ENCODE assay signal across 7 mouse cellular contexts in the genomic region with DNA sequence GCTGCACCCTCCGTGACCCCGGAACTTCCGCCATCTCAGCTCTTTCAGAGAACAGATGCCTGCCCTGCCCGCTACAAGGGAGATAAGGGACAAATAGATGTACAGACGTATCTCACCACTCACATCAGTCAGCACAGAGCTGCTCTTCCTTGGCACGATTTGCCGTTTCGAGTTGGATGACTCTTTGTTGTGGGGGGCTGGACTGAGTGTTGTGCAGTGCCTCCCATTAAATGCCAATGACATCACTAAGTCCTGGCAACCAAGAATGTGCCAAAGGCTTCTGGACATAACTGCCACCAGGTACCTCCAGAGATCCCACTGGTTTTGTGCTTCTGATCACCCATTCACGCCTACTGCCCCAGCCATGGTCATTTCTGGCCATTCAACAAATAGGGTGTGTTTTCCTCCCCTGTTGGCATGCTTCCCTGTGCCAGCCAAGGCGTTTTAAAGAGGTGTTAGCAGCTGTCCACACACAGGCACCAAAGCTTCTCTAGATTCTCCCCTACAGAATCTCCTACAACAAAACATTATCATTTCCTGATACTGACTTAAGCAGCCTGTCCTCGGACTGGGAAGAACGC. TPM values are rescaled to one million over a fixed set of nuclear protein-coding genes. Genes with fewer than 3 reads are reported as not detected.
A peak's percentile ranks its signal among the peaks of the same experiment; 100 is the strongest.
DNase-seq lines count a peak whose midpoint lies in the region; ATAC-seq and TF ChIP-seq lines count a peak whose summit lies in the region.

No protein-coding gene starts in this region.

- DNase-seq in CD4-positive, CD25-positive, alpha-beta regulatory T cell, adult 2 months (ENCODE audit: low read depth, low spot score) = peak; percentile 85
- DNase-seq in embryo, embryonic 9.5 days (ENCODE audit: extremely low spot score) = peak; percentile 36
- no peak for DNase-seq in hindbrain, embryonic 14.5 days (ENCODE audit: low spot score)
- DNase-seq in testis, postnatal 10 days (ENCODE audit: low spot score) = peak; percentile 51
- no peak for DNase-seq in layer of hippocampus, adult 11-12 months (ENCODE audit: low spot score)

- no peak for TF ChIP-seq POLR2A in ES-Bruce4 (IDR thresholded peaks at IDR 0.05; ENCODE audit: insufficient read depth, low read length)

- H3K27me3 ChIP-seq in ES-Bruce4 (ENCODE audit: control insufficient read depth, insufficient read depth, low read length, poor library complexity, severe bottlenecking) = no peaks in the 10 kb centered on the region
- no peaks in the 10 kb centered on the region for H3K27me3 ChIP-seq in hindbrain, embryonic 14.5 days (ENCODE audit: control insufficient read depth, insufficient read depth, low read length)
- peaks cover 32% of the 10 kb centered on the region for H3K27me3 ChIP-seq in megakaryocyte, embryonic 14.5 days (replicated peaks)

- peak overlapping the region; percentile 81 for H3K27ac ChIP-seq in ES-Bruce4 (ENCODE audit: insufficient read depth, low read length)
- peak overlapping the region; percentile 11; the same call in 1 of the 2 replicates for H3K27ac ChIP-seq in hindbrain, embryonic 14.5 days

- no peak for TF ChIP-seq CTCF in ES-Bruce4 (IDR thresholded peaks at IDR 0.05; ENCODE audit: low read depth, low read length)

- ATAC-seq in hindbrain, embryonic 14.5 days (ENCODE audit: low FRiP score) = no peak; the same call in 1 of the 2 replicates

- peak overlapping the region; percentile 38 for H3K4me2 ChIP-seq in hindbrain, embryonic 14.5 days (replicated peaks)

- peaks cover 3% of the 10 kb centered on the region for H3K4me1 ChIP-seq in ES-Bruce4 (ENCODE audit: control insufficient read depth, insufficient read depth, low read length)
- peaks cover 14% of the 10 kb centered on the region; the same call in 1 of the 2 replicates for H3K4me1 ChIP-seq in hindbrain, embryonic 14.5 days (replicated peaks; ENCODE audit: control insufficient read depth, insufficient read depth, low read length)
- H3K4me1 ChIP-seq in megakaryocyte, embryonic 14.5 days = peaks cover 16% of the 10 kb centered on the region

- H3K36me3 ChIP-seq in ES-Bruce4 (ENCODE audit: control insufficient read depth, insufficient read depth, low read length, poor library complexity, severe bottlenecking) = no peaks in the 10 kb centered on the region
- H3K36me3 ChIP-seq in hindbrain, embryonic 14.5 days (replicated peaks; ENCODE audit: control insufficient read depth, insufficient read depth) = no peaks in the 10 kb centered on the region
- no peaks in the 10 kb centered on the region for H3K36me3 ChIP-seq in megakaryocyte, embryonic 14.5 days (replicated peaks; ENCODE audit: low read length)

- H3K4me3 ChIP-seq in ES-Bruce4 (ENCODE audit: low read depth, low read length) = peak overlapping the region; percentile 70
- no peak overlapping the region for H3K4me3 ChIP-seq in hindbrain, embryonic 14.5 days (replicated peaks; ENCODE audit: low read length)
- H3K4me3 ChIP-seq in megakaryocyte, embryonic 14.5 days (replicated peaks) = peak overlapping the region; percentile 76

- WGBS in hindbrain, embryonic 14.5 days = 32% methylated on average over 12 of the region's 12 CpGs

- 0 out of 2 replicates have a peak, but pooled peaks have one; percentile 16 for TF ChIP-seq EP300 in ES-Bruce4 (IDR thresholded peaks at IDR 0.05; ENCODE audit: insufficient read depth, low read depth, low read length)

- peaks cover 11% of the 10 kb centered on the region for H3K9me3 ChIP-seq in ES-Bruce4 (replicated peaks; ENCODE audit: control insufficient read depth, insufficient read depth, low read length, poor library complexity, severe bottlenecking)
- H3K9me3 ChIP-seq in hindbrain, embryonic 14.5 days (ENCODE audit: control insufficient read depth, low read length) = no peaks in the 10 kb centered on the region
- H3K9me3 ChIP-seq in megakaryocyte, embryonic 14.5 days = peaks cover 22% of the 10 kb centered on the region

- H3K9ac ChIP-seq in ES-Bruce4 (ENCODE audit: low read depth, poor library complexity, severe bottlenecking) = peak overlapping the region; percentile 67
- no peak overlapping the region for H3K9ac ChIP-seq in hindbrain, embryonic 14.5 days

RNA-seq across cellular contexts. Expression of a gene that starts 11.7 kb away (rescaled TPM):
- polyA plus RNA-seq in ES-Bruce4 (2011; ENCODE audit: insufficient read depth, insufficient read length, low read depth, missing spikeins) = 3.2 and 3.9 TPM in 2 replicates
- 1.4 and 2.0 TPM in 2 replicates for polyA plus RNA-seq in hindbrain, embryonic 14.5 days (2014; fragmentation: Nextera tagmentation; extraction: Ambion mirVana)
- 0.49 TPM in 1 of 2 replicates, not detected in the other for polyA plus RNA-seq in megakaryocyte, embryonic 14.5 days (2012; ENCODE audit: insufficient read depth, low replicate concordance)

Comparison
In these comparisons a context has a peak if more than half of its experiments do, and no peak if none do; other contexts are left out.
1. DNase-seq: peak in CD4-positive, CD25-positive, alpha-beta regulatory T cell, adult 2 months (single experiment), embryo, embryonic 9.5 days (single experiment) and testis, postnatal 10 days (single experiment); none in hindbrain, embryonic 14.5 days (single experiment) and layer of hippocampus, adult 11-12 months (single experiment).